Mouse (Mus musculus) embryonic fibroblast, embryonic 13.5 days (primary cell): ENCODE results near the gene Tas1r1.

Experiments used
- CTCF ChIP-seq: IDR thresholded peaks from 2 replicates; pipeline ENCODE4 v1.5.1; 2011; ENCODE audit warnings: mild to moderate bottlenecking, control low read depth, low read length, moderate library complexity, borderline replicate concordance; ENCODE audit not compliant: insufficient read depth
- POLR2A ChIP-seq: IDR thresholded peaks from 2 replicates; pipeline ENCODE4 v1.6.1; 2011; ENCODE audit warnings: low read depth, mild to moderate bottlenecking, control low read depth, low read length, moderate library complexity

- TF ChIP-seq POLR2A (no peak), CTCF (no peak)
These were observed 27.1 kb downstream of the Tas1r1 start for GRCm38 (mm10) chr4:152011171-152011760.
